Mouse (Mus musculus): ENCODE measurements around the gene Utrn. TPM values are rescaled to one million over a fixed set of nuclear protein-coding genes. Genes with fewer than 3 reads are reported as not detected.

The Utrn gene
- 25.6 and 30.2 TPM in 2 replicates for polyA plus RNA-seq (2015; fragmentation: Nextera tagmentation; extraction: Ambion mirVana)

DNA sequence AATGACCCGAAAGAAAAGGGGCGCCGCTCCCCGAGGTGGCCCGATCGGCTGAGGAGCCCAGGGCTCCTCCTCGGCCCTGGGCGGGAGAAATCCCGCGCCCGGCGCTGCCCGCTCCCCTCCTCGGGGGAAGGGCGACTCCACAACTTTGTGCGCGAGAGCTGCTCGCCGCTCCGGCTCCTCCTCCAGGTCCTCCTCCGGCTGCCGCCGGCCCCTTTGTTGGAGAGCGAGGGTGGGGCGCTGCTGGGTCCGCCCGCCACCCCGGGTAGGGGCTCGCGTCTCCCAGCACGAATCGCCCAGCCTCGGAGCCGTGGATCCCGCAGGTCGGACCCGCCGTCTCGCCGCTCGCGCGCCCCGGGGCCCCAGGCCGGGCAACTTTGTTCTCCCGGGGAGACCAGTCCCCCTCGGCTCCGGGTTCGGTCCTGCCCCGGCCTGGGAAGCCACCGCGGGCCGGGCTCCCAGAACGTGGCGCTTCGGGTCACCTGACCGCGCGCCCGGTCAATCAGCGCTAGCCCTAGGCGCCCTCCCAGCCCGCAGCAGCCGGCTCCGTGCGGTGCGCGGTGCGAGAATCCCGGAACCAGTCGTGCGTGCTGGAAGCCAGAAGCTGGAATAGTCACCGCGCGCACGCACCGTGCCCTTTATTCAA lies at the start of gene Utrn:
Gene Utrn, minus strand, starts transcription at position 337 of the 643 bp plus-strand sequence.
- under 1% methylated on average over 73 of the region's 77 CpGs for WGBS
- peak within 1 kb of the TSS; percentile 66 for H3K27ac ChIP-seq (replicated peaks)
- H3K4me1 ChIP-seq (replicated peaks), result peaks cover 17% of the 10 kb centered on the region
- peak within 1 kb of the TSS; percentile 64 for H3K4me3 ChIP-seq
- H3K4me2 ChIP-seq, result peak within 1 kb of the TSS; percentile 88
- no peaks in the 10 kb centered on the region for H3K36me3 ChIP-seq
- peak within 1 kb of the TSS; percentile 73 for H3K9ac ChIP-seq
- ATAC-seq (ENCODE audit: low FRiP score, low read depth), result peak; percentile 88
- no peaks in the 10 kb centered on the region for H3K9me3 ChIP-seq
- no peaks in the 10 kb centered on the region for H3K27me3 ChIP-seq

DNA sequence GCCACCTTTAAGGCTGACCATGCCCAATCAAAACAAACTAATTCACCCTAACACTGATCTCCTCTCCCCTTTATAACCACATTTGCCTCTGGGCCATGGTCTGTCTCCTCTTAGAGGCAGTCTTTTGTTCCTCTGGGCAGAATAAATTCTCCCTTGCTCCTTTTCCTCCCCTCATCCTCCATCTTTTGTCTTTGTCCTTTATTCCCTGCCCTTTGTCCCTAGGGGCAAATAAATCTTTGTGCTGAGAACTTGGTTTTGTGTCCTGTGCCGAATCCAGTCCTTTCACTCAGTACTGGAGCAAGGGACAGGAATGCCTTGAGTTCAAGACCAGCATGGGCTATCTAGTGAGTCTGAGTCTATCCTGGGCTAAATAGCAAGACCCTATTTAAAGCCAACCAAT lies 48.5 kb upstream of the Utrn start:
- 26% methylated on average over 1 of the region's 1 CpGs for WGBS

DNA sequence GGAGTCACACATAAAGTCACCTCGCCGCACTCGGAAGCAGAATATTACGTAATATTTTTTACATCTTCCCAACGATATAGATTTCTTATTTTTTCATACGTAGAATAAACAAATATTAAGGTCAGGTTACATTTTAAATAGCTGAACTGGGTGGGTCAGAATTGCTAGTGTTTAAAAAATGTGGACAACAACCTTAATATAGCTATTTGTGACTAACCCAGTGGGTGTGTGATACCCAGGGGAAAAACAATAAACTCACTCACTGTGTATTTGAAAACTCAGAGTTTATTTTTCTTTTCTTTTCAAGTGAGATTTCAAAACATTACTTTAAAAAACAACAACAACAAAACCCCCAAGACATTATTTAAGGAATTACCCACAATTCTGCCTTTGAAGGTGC lies 47.2 kb upstream of the Utrn start:
- Histone ChIP-seq H3K27me3 (no peaks in the 10 kb centered on the region), H3K27ac (replicated peaks) (no peak overlapping the region), H3K4me3 (no peak overlapping the region), H3K9me3 (no peaks in the 10 kb centered on the region), H3K36me3 (no peaks in the 10 kb centered on the region), H3K4me1 (replicated peaks) (no peaks in the 10 kb centered on the region), H3K9ac (no peak overlapping the region), H3K4me2 (no peak overlapping the region)
- ATAC-seq (ENCODE audit: low FRiP score, low read depth), result no peak
- 96% methylated on average over 6 of the region's 6 CpGs for WGBS

More for the DNA sequence above, 48.5 kb upstream of the Utrn start:
- H3K36me3 ChIP-seq, result no peaks in the 10 kb centered on the region
- no peak overlapping the region for H3K4me3 ChIP-seq
- H3K9me3 ChIP-seq, result no peaks in the 10 kb centered on the region
- no peaks in the 10 kb centered on the region for H3K27me3 ChIP-seq
- H3K27ac ChIP-seq (replicated peaks), result no peak overlapping the region
- no peak overlapping the region for H3K4me2 ChIP-seq
- no peak overlapping the region for H3K9ac ChIP-seq
- no peak for ATAC-seq (ENCODE audit: low FRiP score, low read depth)
- 0 out of 2 replicates have a peak, but pooled peaks cover 2% of the 10 kb centered on the region for H3K4me1 ChIP-seq (replicated peaks)

DNA sequence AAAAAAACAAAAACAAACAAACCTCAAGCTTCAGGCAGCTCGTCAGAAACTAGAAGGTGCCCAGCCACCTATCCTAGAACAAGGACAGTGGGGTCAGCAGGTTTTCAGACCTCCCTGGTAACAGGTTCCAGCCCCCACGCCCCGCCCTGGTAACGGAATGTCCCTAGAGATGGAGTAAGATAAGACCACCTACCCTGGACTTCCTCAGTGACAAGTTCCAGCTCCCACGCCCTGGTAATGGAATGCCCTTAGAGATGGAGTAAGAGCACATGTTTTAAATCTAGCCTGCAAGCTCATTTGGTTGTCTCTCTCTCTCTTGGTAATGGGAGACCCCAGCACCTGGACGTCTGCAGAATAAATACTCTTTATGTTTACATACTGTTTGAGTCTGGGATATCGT lies 46.7 kb upstream of the Utrn start:
- WGBS, result 83% methylated on average over 7 of the region's 7 CpGs

DNA sequence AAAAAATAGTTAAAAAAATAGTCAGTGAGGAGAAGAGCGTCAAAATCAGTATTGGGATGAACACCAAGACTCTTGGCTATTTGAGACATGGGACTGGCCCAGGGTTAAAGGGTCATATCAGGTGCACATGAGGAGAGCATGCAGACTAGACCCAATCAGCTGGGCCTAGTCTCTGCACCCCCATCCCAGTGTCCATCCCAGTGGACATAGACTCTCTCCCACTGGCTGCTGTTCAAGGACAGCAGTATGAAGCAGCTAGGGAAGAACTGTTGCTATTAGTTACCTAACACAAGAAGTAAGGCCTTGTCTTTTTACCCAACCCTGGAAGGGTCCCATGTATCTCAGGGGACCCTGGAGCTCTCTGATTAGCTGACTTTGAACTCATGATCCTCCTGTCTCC lies 45.0 kb upstream of the Utrn start:
- Histone ChIP-seq H3K4me2 (no peak overlapping the region), H3K27me3 (no peaks in the 10 kb centered on the region), H3K36me3 (no peaks in the 10 kb centered on the region), H3K9me3 (no peaks in the 10 kb centered on the region), H3K4me3 (no peak overlapping the region), H3K27ac (replicated peaks) (no peak overlapping the region), H3K4me1 (replicated peaks) (no peaks in the 10 kb centered on the region), H3K9ac (no peak overlapping the region)
- WGBS, result 98% methylated on average over 1 of the region's 1 CpGs
- no peak for ATAC-seq (ENCODE audit: low FRiP score, low read depth)

More for the DNA sequence above, 46.7 kb upstream of the Utrn start:
- no peaks in the 10 kb centered on the region for H3K4me1 ChIP-seq (replicated peaks)
- H3K9me3 ChIP-seq, result no peaks in the 10 kb centered on the region
- no peak overlapping the region for H3K4me2 ChIP-seq
- H3K27me3 ChIP-seq, result no peaks in the 10 kb centered on the region
- H3K27ac ChIP-seq (replicated peaks), result no peak overlapping the region
- no peak overlapping the region for H3K4me3 ChIP-seq
- no peak overlapping the region for H3K9ac ChIP-seq
- no peaks in the 10 kb centered on the region for H3K36me3 ChIP-seq
- no peak for ATAC-seq (ENCODE audit: low FRiP score, low read depth)

DNA sequence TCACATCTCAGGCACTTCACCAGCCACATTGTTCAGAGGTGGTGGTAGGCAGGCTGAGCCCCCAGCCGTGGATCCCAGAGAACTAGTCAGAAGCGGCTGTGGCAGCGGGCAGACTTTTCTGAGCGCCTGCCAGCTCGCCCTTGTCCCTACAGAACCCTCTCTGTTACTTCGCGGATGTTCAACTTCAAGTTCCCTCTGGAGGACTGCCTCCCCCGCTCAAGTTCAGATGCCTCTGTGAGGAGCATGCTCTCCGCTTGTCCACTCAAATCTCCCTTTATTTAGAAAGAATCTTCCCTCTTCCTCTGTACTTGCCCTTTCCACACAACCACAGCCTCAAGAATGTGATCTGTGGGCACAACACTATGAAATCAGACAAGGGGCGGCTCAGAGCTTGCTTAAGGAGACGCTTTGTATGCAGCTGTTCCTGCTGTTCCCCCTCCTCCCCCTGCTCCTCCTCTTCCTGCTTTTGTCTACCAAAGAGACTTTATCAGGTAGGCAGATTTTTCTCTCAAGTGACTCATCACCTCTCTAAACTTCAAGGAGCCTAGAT lies 42.9 kb upstream of the Utrn start:
- H3K4me2 ChIP-seq, result peak overlapping the region; percentile 18
- no peak overlapping the region for H3K9ac ChIP-seq
- H3K36me3 ChIP-seq, result no peaks in the 10 kb centered on the region
- H3K27me3 ChIP-seq, result no peaks in the 10 kb centered on the region
- ATAC-seq (ENCODE audit: low FRiP score, low read depth), result peak; percentile 82
- H3K4me3 ChIP-seq, result no peak overlapping the region
- H3K4me1 ChIP-seq (replicated peaks), result no peaks in the 10 kb centered on the region
- WGBS, result 52% methylated on average over 11 of the region's 11 CpGs
- no peaks in the 10 kb centered on the region for H3K9me3 ChIP-seq
- H3K27ac ChIP-seq (replicated peaks), result 0 out of 2 replicates have a peak overlapping the region, but pooled peaks have one; percentile 34

DNA sequence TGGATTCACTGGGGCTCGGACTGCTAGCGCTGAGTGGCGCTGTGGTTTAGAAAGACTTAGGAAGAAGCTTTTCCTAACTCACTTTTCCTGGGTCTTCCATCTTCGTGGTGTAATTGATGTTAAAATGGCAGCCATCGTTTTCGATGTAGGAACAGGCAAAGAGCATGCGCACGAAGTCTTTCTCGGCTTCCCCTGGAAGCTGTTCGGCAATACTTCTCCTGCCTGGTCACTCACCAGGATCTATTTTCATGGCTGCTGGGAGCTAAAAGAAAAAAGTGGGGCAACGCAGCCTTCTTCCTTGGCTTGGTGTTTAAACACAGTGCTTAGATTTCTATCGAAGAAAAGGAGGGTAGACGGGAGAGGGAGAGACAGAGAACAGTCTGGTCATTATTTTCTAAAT lies 42.3 kb upstream of the Utrn start:
- WGBS, result 80% methylated on average over 13 of the region's 13 CpGs
- H3K27ac ChIP-seq (replicated peaks), result peak overlapping the region; percentile 34; the same call in 1 of the 2 replicates
- H3K4me3 ChIP-seq, result no peak overlapping the region
- no peaks in the 10 kb centered on the region for H3K36me3 ChIP-seq
- no peaks in the 10 kb centered on the region for H3K9me3 ChIP-seq
- no peaks in the 10 kb centered on the region for H3K4me1 ChIP-seq (replicated peaks)
- peak overlapping the region; percentile 18 for H3K4me2 ChIP-seq
- no peaks in the 10 kb centered on the region for H3K27me3 ChIP-seq
- no peak; the same call in 1 of the 2 replicates for ATAC-seq (ENCODE audit: low FRiP score, low read depth)
- H3K9ac ChIP-seq, result no peak overlapping the region

DNA sequence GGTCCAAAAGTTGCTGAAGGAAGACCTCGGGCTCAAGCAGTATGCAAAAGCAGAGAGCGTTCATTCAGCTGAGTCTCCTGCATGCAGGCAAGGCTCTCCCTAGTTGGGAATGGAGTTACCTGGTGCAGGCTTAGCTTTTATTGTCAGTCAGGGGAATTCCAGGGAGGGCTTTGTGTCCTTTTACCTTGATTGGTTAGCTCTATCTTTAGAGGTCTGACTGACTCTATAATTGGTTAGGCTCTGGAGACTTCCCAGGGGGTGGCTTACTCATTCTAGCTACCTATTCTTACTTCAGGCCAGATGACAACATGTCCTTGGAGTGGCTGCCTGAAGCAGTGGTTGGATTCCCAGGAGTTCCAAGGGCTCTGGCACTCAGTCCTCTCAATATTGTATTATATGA lies 40.7 kb upstream of the Utrn start:
- H3K36me3 ChIP-seq, result no peaks in the 10 kb centered on the region
- no peak overlapping the region for H3K4me2 ChIP-seq
- WGBS, result 88% methylated on average over 2 of the region's 2 CpGs
- no peak overlapping the region for H3K27ac ChIP-seq (replicated peaks)
- H3K4me1 ChIP-seq (replicated peaks), result no peaks in the 10 kb centered on the region
- no peak overlapping the region for H3K4me3 ChIP-seq
- no peaks in the 10 kb centered on the region for H3K27me3 ChIP-seq
- H3K9me3 ChIP-seq, result no peaks in the 10 kb centered on the region
- H3K9ac ChIP-seq, result no peak overlapping the region
- no peak for ATAC-seq (ENCODE audit: low FRiP score, low read depth)

DNA sequence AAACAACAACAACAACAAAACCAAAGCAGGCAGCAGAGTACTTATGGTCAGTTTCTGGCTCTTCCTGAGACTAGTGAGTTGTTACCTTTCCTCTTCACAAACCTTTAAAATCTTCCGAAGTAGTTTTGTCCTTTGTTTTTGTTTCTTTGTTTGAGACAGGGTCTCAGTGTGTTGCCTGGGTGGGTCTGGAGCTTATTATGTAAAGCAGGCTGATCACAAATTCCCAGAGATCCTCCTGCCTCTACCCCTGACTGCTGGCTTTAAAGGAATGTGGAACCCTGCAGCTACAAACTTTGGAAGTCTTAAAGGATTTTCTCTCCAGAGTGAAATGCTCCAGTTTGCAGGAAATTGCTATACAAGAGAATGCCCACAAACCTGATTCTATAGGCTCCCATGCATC lies 40.0 kb upstream of the Utrn start:
- no peaks in the 10 kb centered on the region for H3K27me3 ChIP-seq
- no peaks in the 10 kb centered on the region for H3K9me3 ChIP-seq
- H3K36me3 ChIP-seq, result no peaks in the 10 kb centered on the region
- ATAC-seq (ENCODE audit: low FRiP score, low read depth), result no peak
- H3K4me1 ChIP-seq (replicated peaks), result no peaks in the 10 kb centered on the region
- no peak overlapping the region for H3K27ac ChIP-seq (replicated peaks)
- no peak overlapping the region for H3K4me3 ChIP-seq
- H3K4me2 ChIP-seq, result no peak overlapping the region
- WGBS, result 25% methylated on average over 1 of the region's 1 CpGs
- no peak overlapping the region for H3K9ac ChIP-seq

DNA sequence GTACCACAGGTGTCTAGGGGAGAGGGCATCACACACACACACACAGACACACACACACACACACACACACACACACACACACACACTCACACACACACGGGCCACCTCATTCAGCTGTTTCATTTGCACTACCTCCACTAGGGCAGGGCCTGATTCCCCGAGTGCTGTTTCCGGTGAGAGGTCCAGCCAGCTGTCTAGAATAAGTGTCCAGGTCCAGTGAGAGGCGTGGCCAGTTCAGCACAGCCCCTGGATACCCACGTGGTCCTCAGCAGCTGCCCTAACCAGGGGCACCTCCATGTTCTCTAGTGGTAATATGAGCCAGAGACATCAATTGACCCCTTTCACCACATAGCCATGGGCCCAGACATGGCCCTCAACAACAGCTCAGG lies 35.0 kb upstream of the Utrn start:
- H3K9ac ChIP-seq, result no peak overlapping the region
- H3K27me3 ChIP-seq, result no peaks in the 10 kb centered on the region
- H3K4me1 ChIP-seq (replicated peaks), result no peaks in the 10 kb centered on the region
- H3K27ac ChIP-seq (replicated peaks), result no peak overlapping the region
- no peaks in the 10 kb centered on the region for H3K36me3 ChIP-seq
- H3K4me2 ChIP-seq, result no peak overlapping the region
- no peak overlapping the region for H3K4me3 ChIP-seq
- no peak; the same call in 1 of the 2 replicates for ATAC-seq (ENCODE audit: low FRiP score, low read depth)
- WGBS, result 80% methylated on average over 5 of the region's 5 CpGs
- no peaks in the 10 kb centered on the region for H3K9me3 ChIP-seq

DNA sequence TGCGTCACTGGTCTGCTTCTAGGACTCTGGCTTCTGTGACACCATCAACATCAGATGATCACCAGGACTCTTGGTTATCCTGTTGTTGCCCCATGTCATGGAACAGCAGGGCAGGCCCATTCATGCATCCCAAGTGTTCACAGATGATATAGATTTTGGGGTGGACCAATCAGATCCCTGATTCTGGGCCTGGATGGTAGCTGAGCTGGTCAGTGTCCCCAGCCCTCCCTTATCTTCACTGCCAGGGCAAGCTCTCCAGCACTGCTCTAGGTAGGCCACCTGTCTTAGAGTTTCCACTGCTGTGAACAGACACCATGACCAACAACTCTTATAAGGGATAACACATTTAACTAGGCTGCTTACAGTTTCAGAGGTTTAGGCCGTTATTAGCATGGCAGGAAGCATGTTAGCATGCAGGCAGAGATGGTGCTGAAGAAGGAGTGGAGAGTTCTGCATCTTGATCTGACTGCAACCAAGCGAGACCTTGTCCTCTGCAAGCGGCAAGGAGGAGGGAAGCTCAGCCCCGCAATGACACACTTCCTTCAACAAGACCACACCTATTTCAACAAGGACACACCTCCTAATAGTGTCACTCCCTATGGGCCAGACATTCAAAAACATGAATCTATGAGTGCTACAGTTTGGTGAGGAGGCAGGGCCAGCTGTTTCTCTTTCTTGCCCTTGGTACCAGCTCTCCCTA lies 34.4 kb upstream of the Utrn start:
- H3K9me3 ChIP-seq, result no peaks in the 10 kb centered on the region
- no peaks in the 10 kb centered on the region for H3K27me3 ChIP-seq
- 84% methylated on average over 5 of the region's 5 CpGs for WGBS
- no peaks in the 10 kb centered on the region for H3K36me3 ChIP-seq
- no peaks in the 10 kb centered on the region for H3K4me1 ChIP-seq (replicated peaks)
- H3K4me3 ChIP-seq, result no peak overlapping the region
- H3K4me2 ChIP-seq, result no peak overlapping the region
- no peak overlapping the region for H3K9ac ChIP-seq
- no peak overlapping the region for H3K27ac ChIP-seq (replicated peaks)
- ATAC-seq (ENCODE audit: low FRiP score, low read depth), result no peak

DNA sequence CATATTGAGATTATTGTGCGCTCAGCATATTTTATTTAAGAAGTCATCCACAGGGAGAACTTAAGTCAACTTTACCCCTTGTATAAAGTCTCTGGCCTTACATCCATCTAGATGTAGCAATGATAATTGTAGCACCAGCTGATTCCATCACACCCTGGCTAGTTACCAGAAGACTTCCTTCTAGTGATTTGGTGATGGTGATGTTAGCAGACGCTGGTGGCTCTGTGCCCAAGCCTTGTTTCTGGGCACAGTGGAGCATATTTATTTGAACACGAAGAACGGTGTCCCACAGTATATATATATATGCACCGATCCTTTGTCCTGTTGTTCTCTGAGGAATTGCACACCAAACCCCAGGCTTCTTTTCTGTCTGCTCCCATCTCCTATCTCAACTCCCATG lies 30.7 kb upstream of the Utrn start:
- Histone ChIP-seq H3K9ac (no peak overlapping the region), H3K27ac (replicated peaks) (no peak overlapping the region), H3K27me3 (no peaks in the 10 kb centered on the region), H3K4me3 (no peak overlapping the region), H3K4me1 (replicated peaks) (no peaks in the 10 kb centered on the region), H3K36me3 (no peaks in the 10 kb centered on the region), H3K9me3 (no peaks in the 10 kb centered on the region), H3K4me2 (no peak overlapping the region)
- WGBS, result 87% methylated on average over 5 of the region's 5 CpGs
- no peak for ATAC-seq (ENCODE audit: low FRiP score, low read depth)

Data from hindbrain, embryonic 15.5 days (tissue).